Mouse (Mus musculus) urinary bladder, postnatal 14 days (tissue): Measurements from ENCODE around the gene Rapgef1.

Source experiments
- DNase-seq: peaks from one replicate; pipeline ENCODE4 v3.0.0; 2021; ENCODE audit warnings: low spot score

Gene Rapgef1

GRCm38 (mm10) chr2:29619484-29620300 is at the start of gene Rapgef1:
Gene Rapgef1, plus strand, starts transcription at chr2:29619720.
- peak; percentile 81 for DNase-seq

GRCm38 (mm10) chr2:29571921-29572700 is 47.4 kb upstream of the Rapgef1 start:
- no peak for DNase-seq

- no peak for DNase-seq
Observed at GRCm38 (mm10) chr2:29572811-29573427, 46.6 kb upstream of the Rapgef1 start.

GRCm38 (mm10) chr2:29573591-29573990 is 45.9 kb upstream of the Rapgef1 start:
- peak; percentile 54 for DNase-seq

GRCm38 (mm10) chr2:29574187-29574586 is 45.3 kb upstream of the Rapgef1 start:
- DNase-seq = no peak

GRCm38 (mm10) chr2:29582415-29582814 is 37.1 kb upstream of the Rapgef1 start:
- peak; percentile 75 for DNase-seq

GRCm38 (mm10) chr2:29586017-29586702 is 33.4 kb upstream of the Rapgef1 start:
- DNase-seq = no peak

- DNase-seq = no peak
Observed at GRCm38 (mm10) chr2:29588006-29588405, 31.5 kb upstream of the Rapgef1 start.

- DNase-seq = no peak
Observed at GRCm38 (mm10) chr2:29589266-29589665, 30.3 kb upstream of the Rapgef1 start.

- DNase-seq = no peak
Observed at GRCm38 (mm10) chr2:29591626-29592025, 27.9 kb upstream of the Rapgef1 start.

GRCm38 (mm10) chr2:29592537-29592936 is 27.0 kb upstream of the Rapgef1 start:
- no peak for DNase-seq

GRCm38 (mm10) chr2:29603930-29604329 is 15.6 kb upstream of the Rapgef1 start:
- DNase-seq = peak; percentile 72

- DNase-seq = no peak
Observed at GRCm38 (mm10) chr2:29605591-29605990, 13.9 kb upstream of the Rapgef1 start.

GRCm38 (mm10) chr2:29606460-29606859 is 13.1 kb upstream of the Rapgef1 start:
- DNase-seq = no peak

- DNase-seq = no peak
Observed at GRCm38 (mm10) chr2:29617341-29617740, 2.2 kb upstream of the Rapgef1 start.

GRCm38 (mm10) chr2:29618926-29619483 is 515 bp upstream of the Rapgef1 start:
- no peak for DNase-seq

- no peak for DNase-seq
Observed at GRCm38 (mm10) chr2:29620301-29620827, 844 bp downstream of the Rapgef1 start.

- no peak for DNase-seq
Observed at GRCm38 (mm10) chr2:29621163-29621562, 1.6 kb downstream of the Rapgef1 start.

GRCm38 (mm10) chr2:29621636-29622035 is 2.1 kb downstream of the Rapgef1 start:
- DNase-seq = no peak

GRCm38 (mm10) chr2:29622126-29623005 is 2.8 kb downstream of the Rapgef1 start:
- no peak for DNase-seq
